Mouse (Mus musculus) spleen, postnatal 36 days (tissue): ENCODE results near the gene Mon1b.

Source experiments
- DNase-seq, 2 experiments: peaks; one replicate each; pipeline ENCODE4 v3.0.0; 2022; ENCODE audit warnings: low spot score in 2 of 2, mixed read lengths in 1 of 2

The Mon1b gene

GRCm38 (mm10) chr8:113673300-113673699, 37.9 kb downstream of the Mon1b start:
- DNase-seq, result no peak

GRCm38 (mm10) chr8:113674611-113675010, 39.2 kb downstream of the Mon1b start:
- no peak for DNase-seq

GRCm38 (mm10) chr8:113675281-113675680, 39.9 kb downstream of the Mon1b start:
- DNase-seq, result no peak

DNA sequence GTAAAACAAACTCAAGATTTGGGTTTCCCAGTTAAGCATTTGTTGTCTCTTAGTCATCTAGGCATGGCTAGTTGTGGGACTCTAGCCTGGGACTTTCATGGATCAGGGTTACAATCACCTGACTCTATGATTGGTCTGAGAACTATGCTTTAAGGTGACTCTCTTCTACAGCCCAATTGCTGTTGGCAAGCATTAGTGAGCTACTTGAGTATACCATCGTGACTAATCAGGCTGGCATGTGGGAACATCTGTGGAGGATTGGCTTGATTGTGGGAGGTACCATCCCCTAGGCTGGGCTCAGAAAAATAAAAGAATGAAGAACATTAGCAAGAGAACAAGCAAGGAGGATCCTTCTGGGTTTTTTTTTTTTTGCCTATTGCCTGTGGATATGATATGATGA, 41.4 kb downstream of the Mon1b start:
- no peak for DNase-seq

- no peak for DNase-seq
Observed at GRCm38 (mm10) chr8:113679361-113679760, 44.0 kb downstream of the Mon1b start.

DNA sequence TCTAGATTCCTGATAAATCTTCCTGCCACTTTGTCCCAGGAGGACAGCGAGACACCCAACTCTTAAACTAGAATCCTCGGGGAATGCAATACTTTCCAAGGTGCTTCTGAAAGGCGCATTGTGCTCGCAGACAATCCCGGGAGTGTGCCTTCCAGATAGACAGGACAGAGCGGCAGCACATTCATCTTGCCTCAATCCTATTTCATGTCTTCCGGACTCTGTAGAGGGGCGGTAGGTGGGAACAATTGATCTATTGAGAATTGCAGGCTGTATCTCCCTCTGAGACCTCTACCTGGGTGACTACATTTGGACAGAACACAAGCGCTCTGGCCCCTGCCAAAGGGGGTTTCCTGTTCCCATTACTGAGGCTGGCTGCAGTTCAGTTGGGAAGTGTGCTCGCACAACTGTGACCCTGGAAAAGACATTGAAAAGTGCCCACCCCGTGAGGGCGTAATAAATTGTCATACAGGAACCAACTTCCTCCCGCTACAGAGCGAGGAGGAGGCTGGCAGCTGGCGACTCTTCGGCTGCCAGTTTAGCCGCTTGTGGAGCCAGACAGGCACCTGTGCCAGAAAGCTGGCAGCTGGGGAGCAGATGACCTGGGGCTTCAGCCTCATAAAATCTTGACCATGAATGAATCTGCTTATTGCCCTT, 52.6 kb downstream of the Mon1b start:
- DNase-seq, result no peak

DNA sequence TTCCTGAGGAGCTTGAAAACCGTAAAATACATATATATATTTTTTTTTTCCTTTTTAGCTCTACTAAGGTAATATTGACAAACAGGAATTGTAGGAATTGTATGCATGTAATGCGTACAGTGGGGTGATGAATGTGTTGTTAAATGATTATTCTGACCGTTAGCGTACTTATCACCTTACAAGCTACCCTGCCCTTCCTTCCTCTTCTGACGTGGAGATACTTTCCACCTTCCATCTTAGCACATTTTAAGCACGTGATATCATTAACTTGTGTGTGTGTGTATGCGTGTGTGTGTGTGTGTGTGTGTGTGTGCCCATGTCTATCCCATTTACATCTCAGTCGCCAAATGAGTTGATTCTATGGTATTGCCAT, 53.1 kb downstream of the Mon1b start:
- no peak for DNase-seq

- no peak for DNase-seq
Observed at GRCm38 (mm10) chr8:113691622-113692343, 56.4 kb downstream of the Mon1b start.
